Mouse (Mus musculus) liver, adult 2 months (tissue): ENCODE measurements at regions not wholly inside any gene's neighbourhood (a gene's known extent, or its start where the extent isn't known, plus 50 kb on each side); places are given as distances from the start of the nearest gene placed in this dataset.

Experiments used
- DNase-seq: peaks from one replicate; pipeline ENCODE4 v3.0.0-alpha.2; 2011; ENCODE audit warnings: low read depth, low spot score; ENCODE audit errors: extremely low read depth
- H3K27ac ChIP-seq: fragments of 200-500 bp; replicated peaks from 2 replicates; pipeline ENCODE4 v1.5.1; 2012; ENCODE audit warnings: low read depth, mild to moderate bottlenecking, control low read depth, inconsistent platforms, low read length; ENCODE audit not compliant: insufficient read depth
- H3K27me3 ChIP-seq: fragments of 200-500 bp; 2 replicates; pipeline ENCODE4 v1.6.1; 2012; ENCODE audit warnings: mild to moderate bottlenecking, moderate library complexity, low read length, inconsistent platforms; ENCODE audit not compliant: control insufficient read depth, insufficient read depth
- H3K36me3 ChIP-seq: fragments of 200-500 bp; 2 replicates; pipeline ENCODE4 v1.6.1; 2012; ENCODE audit warnings: low read length, inconsistent platforms; ENCODE audit not compliant: control insufficient read depth, insufficient read depth
- H3K4me1 ChIP-seq: fragments of 200-500 bp; 2 replicates; pipeline ENCODE4 v1.6.1; 2011; ENCODE audit warnings: low read length; ENCODE audit not compliant: control insufficient read depth, insufficient read depth
- H3K4me3 ChIP-seq: fragments of 200-500 bp; 2 replicates; pipeline ENCODE4 v1.5.1; 2011; ENCODE audit warnings: low read depth, mild to moderate bottlenecking, control low read depth, low read length, moderate library complexity; ENCODE audit not compliant: insufficient read depth
- H3K79me2 ChIP-seq: fragments of 200-500 bp; 2 replicates; pipeline ENCODE4 v1.6.1; 2012; ENCODE audit warnings: inconsistent platforms, mild to moderate bottlenecking, low read length, moderate library complexity; ENCODE audit not compliant: control insufficient read depth, insufficient read depth
- H3K9ac ChIP-seq: fragments of 200-500 bp; 2 replicates; pipeline ENCODE4 v1.6.1; 2012; ENCODE audit warnings: low read depth, mild to moderate bottlenecking, control low read depth, inconsistent platforms, low read length
- CTCF ChIP-seq: fragments of 200-500 bp; IDR thresholded peaks from 2 replicates; pipeline ENCODE4 v1.5.1; 2011; ENCODE audit warnings: low read depth, low read length, control low read depth
- POLR2A ChIP-seq: fragments of 200-500 bp; IDR thresholded peaks from 2 replicates; pipeline ENCODE4 v1.6.1; 2011; ENCODE audit warnings: low read length, control low read depth; ENCODE audit not compliant: insufficient read depth; ENCODE audit errors: extremely low read depth
- WGBS: fragments of 180-500 bp; shearing (Covaris S2); methylation state at CpG from one replicate; pipeline ENCODE4 v1.1.7; 2018; 5-methylcytosine and 5-hydroxymethylcytosine counted together

DNA sequence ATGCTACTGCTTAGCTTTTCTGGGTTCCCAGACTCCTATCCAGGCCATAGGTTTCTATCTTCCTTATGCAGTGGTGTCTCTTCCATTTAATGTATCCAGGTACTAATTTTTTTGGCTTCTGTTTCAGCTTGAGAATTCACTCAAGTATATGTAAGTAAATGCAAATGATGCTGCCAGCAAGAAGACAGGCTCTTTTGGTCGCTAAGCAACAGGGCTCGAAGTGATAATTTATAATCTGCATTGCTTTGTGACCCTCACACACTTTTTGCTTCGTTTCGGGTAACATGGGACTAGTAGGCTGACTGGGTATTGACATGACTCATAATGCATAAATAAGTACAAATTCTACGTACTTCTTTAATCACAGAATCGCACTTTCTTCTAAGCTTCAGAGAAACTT lies 75.9 kb upstream of the Nectin3 start:
- 89% methylated on average over 6 of the region's 6 CpGs for WGBS
- no peak overlapping the region for H3K27ac ChIP-seq
- no peaks in the 10 kb centered on the region for H3K27me3 ChIP-seq
- H3K79me2 ChIP-seq, result no peaks in the 10 kb centered on the region
- no peak overlapping the region for H3K4me3 ChIP-seq
- no peaks in the 10 kb centered on the region for H3K4me1 ChIP-seq
- no peaks in the 10 kb centered on the region for H3K36me3 ChIP-seq
- H3K9ac ChIP-seq, result no peak overlapping the region
- no peak for TF ChIP-seq POLR2A
- TF ChIP-seq CTCF, result no peak
- DNase-seq, result no peak

DNA sequence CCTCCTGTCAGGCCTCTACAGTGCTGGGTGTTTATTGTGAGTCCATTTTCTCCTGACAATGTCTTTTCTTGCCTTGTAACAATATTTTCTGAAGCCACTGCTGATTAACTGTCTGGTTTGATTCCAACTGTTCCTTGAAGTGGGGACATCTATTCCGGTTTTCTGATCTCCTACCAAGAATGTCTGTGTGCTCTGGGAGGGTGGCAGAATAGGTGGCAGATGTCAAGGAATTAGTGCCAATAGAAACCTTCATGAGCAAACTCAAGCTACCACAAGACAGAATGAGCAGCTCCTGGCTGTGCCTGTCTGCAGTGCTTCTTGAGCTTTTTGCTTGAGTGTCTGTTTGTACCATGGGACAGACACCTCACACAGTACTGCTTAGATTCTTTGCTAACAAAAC lies 69.1 kb upstream of the Nectin3 start:
- no peaks in the 10 kb centered on the region for H3K27me3 ChIP-seq
- H3K4me1 ChIP-seq, result no peaks in the 10 kb centered on the region
- H3K27ac ChIP-seq, result no peak overlapping the region
- H3K9ac ChIP-seq, result no peak overlapping the region
- WGBS, result 84% methylated on average over 1 of the region's 1 CpGs
- H3K4me3 ChIP-seq, result no peak overlapping the region
- TF ChIP-seq POLR2A (no peak), CTCF (no peak)
- H3K79me2 ChIP-seq, result no peaks in the 10 kb centered on the region
- H3K36me3 ChIP-seq, result no peaks in the 10 kb centered on the region
- DNase-seq, result no peak

DNA sequence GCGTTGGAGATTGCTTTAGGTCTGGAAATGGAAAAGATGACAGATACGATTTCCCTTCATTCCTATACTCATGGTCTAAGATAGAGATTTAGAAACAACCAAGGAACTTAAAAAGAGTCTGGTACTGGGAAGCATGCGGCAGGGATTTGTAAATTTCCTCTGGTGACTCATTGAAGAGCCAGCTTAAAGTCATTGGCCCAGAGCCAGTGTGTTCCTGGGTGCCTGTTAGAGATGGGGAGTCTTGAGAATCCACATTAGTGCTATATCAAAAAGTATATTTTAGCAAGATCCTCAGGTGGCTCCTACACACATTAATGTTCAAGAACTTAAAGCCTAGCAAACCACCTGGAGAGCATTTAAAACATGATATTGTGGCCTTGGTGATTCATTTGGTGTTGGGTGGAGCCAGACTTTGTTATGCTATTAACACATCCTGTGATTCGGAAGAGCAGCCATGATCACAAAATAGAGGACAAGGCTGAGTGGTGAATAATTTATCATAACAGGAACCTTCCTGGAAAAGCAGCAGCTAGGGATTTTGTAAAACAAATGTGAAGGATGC lies 67.8 kb upstream of the Nectin3 start:
- Histone ChIP-seq H3K9ac (no peak overlapping the region), H3K27me3 (no peaks in the 10 kb centered on the region), H3K4me3 (no peak overlapping the region), H3K4me1 (no peaks in the 10 kb centered on the region), H3K36me3 (no peaks in the 10 kb centered on the region), H3K27ac (no peak overlapping the region), H3K79me2 (no peaks in the 10 kb centered on the region)
- TF ChIP-seq POLR2A (no peak), CTCF (no peak)
- 83% methylated on average over 4 of the region's 4 CpGs for WGBS
- DNase-seq, result no peak

DNA sequence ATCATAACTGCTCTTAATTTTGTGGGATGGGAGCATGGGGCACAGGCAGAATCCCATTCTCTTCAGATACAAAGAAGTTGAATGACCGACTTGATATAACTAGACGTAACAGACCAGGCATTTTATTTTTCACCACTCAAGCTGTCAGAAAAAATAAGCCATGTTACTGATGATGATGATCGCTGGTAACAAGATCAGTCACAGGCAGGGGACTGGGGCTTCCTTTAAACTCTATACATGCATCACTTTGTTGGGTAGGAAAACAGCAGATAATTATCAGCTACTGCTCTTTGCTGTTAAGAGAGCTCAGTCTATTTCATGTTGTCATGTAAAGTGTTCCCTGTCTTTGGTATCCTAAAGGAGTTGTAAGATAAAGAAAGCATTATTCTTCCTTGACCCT lies 59.0 kb upstream of the Nectin3 start:
- TF ChIP-seq POLR2A (no peak), CTCF (no peak)
- Histone ChIP-seq H3K36me3 (no peaks in the 10 kb centered on the region), H3K27me3 (no peaks in the 10 kb centered on the region), H3K9ac (no peak overlapping the region), H3K27ac (no peak overlapping the region), H3K4me1 (no peaks in the 10 kb centered on the region), H3K79me2 (no peaks in the 10 kb centered on the region), H3K4me3 (no peak overlapping the region)
- 92% methylated on average over 3 of the region's 3 CpGs for WGBS
- no peak for DNase-seq

DNA sequence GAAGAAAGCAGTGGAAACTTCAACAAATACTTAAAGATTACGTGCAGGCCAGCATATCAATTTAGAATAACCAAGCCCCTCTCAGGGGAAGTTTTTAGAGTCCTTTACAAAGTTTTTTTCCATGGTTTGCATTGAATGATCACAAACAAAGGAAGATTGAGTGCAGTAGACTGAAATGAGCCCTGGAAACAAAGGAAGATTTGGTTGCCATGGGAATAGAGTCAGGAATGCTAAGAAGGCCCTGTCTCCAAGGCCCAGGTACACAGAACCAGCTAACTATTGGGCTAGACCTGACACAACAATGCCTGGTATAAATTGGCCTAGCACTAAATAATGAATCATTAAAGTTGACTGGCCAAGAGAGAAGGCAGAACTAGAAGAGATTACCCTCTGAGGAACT lies 49.9 kb upstream of the Nectin3 start:
- no peak overlapping the region for H3K27ac ChIP-seq
- 93% methylated on average over 1 of the region's 1 CpGs for WGBS

More for the DNA sequence above, 49.9 kb upstream of the Nectin3 start:
- Histone ChIP-seq H3K36me3 (no peaks in the 10 kb centered on the region), H3K79me2 (no peaks in the 10 kb centered on the region), H3K4me3 (no peak overlapping the region), H3K27me3 (no peaks in the 10 kb centered on the region), H3K4me1 (no peaks in the 10 kb centered on the region), H3K9ac (no peak overlapping the region)
- DNase-seq, result no peak
- TF ChIP-seq POLR2A (no peak), CTCF (no peak)
